Mouse (Mus musculus): ENCODE data around the gene Clcn1.

DNA sequence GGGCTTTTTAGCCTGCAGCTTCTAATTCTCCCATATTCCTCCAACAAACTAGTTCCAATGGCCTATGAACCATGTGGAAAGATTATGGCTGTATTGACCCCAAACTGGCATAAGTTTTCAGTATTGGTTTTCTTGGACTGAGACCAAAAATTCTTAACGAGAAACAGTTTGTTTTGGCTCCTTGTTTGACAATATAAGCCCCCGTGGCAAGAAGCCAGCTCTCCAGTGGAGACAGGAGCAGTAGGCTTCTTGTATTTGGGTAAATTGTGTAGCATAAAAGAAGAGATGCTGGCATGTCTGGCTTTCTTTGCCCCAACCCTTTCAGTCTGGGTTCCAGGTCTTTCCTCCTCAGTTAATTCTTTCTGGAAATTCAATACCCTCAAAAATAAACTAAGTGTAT is 10.3 kb upstream of the Clcn1 start:
- TF ChIP-seq GATA1 (IDR thresholded peaks at IDR 0.05; ENCODE audit: borderline replicate concordance, low read length) (no peak), CTCF (IDR thresholded peaks at IDR 0.05; ENCODE audit: low read depth, low read length) (no peak), TAL1 (conservative IDR thresholded peaks at IDR 0.05; ENCODE audit: low read depth, low read length) (no peak), POLR2AphosphoS5 (IDR thresholded peaks at IDR 0.05; ENCODE audit: insufficient replicate concordance, low read depth, low read length) (no peak)

Data from G1E (cell line).